Mouse (Mus musculus) liver, adult (tissue): ENCODE results near the gene Pts.

Experiments used
- GATA4 ChIP-seq: IDR thresholded peaks from 2 replicates; pipeline ENCODE4 v1.6.1; 2014; ENCODE audit warnings: mild to moderate bottlenecking, low read length; ENCODE audit not compliant: insufficient replicate concordance

The Pts gene

GRCm38 (mm10) chr9:50528293-50528892 lies at the start of gene Pts:
Pts (minus strand) TSS chr9:50528724.
- no peak for TF ChIP-seq GATA4

- TF ChIP-seq GATA4: no peak
Observed at GRCm38 (mm10) chr9:50569599-50570525, 41.3 kb upstream of the Pts start.

DNA sequence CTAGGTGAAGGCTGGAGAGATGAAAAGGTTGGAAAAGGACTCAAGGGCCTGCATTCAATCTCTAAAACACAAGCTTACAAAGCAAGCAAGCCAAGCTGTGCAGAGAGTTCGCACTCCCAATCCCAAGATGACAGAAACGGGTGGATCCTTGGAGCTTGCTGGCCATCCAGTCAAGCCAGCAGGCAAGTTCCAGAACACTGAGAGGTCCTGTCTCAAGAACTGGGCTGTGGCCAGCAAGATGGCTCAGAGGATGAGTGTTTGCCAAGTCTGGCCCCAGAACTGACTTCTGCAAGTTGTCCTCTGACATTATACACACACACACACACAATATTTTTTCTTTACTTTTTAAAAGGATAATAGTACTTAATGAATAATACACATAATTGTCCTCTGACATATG lies 39.4 kb upstream of the Pts start:
- TF ChIP-seq GATA4: no peak

DNA sequence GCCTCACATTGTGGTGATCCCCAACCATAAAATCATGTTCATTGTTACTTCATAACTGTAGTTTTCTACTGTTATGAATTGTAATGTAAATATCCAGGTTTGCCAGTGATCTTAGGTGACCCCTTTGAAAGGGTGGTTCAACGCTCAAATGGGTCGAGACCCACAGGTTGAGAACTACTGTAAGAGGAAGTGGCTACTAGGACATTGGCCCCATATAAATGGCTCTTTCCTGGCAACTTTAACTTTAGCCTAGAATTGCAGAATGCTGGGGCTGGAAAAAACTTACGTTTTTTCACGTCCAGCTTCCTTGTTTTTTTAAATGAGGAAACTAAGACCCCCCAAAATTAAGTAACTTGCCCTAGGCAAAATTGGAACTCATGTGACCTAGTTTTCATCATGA lies 38.8 kb upstream of the Pts start:
- no peak for TF ChIP-seq GATA4

- TF ChIP-seq GATA4: no peak
Observed at GRCm38 (mm10) chr9:50565940-50566339, 37.4 kb upstream of the Pts start.

- no peak for TF ChIP-seq GATA4
Observed at GRCm38 (mm10) chr9:50565173-50565572, 36.6 kb upstream of the Pts start.

DNA sequence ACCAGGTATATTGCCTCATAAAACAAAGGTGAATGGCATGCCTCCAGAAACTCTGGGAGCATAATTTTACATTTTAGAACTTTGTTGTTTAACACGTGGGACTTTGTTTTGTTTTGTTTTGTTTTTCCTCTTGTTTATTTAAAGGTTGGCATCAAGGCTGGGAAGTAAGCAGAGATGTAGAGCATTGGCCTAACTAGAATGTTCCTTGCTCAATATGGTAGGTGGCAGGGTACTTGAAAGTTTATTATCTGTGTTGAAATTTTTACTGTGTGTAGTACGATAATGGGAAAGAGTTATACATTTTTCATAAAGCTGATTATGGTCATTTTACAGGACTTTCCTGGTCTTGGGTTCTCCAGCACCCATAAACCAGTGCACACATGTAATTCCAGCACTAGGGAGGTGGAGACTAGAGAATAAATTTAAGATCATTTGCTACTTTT lies 33.4 kb upstream of the Pts start:
- no peak for TF ChIP-seq GATA4

DNA sequence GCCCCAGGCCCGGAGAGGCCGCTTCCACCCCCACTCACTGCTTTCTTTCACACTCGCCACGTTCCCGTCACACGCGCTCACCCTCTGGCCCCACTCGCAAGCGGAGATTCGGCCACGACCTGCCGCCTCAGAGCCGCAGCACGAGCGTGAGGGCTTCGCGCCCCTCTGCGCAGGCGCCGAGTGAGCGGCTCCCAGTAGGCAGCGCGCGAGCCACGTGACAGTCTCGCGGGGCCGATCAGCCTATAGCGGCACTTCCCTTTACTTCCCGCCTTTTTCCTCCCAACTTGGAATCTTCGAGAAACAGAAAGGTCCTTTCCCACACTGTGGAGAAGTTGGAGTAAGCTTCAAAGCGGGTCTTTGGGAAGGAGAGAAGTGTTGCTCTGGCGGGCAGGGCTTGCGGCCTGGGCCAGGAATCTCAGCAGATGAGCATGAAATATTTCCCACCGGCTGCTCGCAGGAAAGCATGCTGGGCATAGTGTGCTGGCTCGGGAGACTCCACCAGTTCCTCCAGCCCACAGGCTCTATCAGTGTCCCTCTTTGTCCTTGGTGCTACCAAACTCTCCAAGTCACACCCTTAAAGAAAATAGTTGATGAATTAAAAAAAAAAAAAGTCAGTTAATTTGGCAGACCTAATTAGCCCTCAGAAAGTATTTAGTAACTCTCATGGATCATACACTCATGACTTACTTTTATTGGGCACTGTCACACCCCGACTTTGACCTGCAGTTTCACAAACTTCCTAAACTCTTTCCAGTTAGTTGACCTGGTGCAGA lies 32.8 kb upstream of the Pts start, which contains the start of gene Tex12:
Gene Tex12, minus strand, starts transcription at position 181 of the 773 bp plus-strand sequence.
- no peak for TF ChIP-seq GATA4

DNA sequence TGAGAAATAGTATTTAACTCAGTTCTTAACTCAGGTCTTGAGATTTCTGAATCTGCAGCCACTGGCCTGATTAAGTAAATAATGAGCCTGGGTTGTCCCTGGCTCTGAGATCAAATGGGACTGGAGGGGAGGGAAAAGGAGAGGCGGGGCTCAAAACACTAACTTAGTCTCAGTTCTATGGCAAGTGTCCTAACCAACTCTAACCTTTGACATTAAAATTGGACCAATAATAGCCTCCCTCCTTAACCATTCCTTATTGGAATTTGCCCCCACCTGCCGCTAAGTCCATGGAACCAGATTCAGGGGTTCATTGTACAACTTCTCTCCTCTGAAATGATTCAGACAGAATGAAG lies 26.5 kb upstream of the Pts start, which contains the start of gene Bco2:
Gene Bco2, minus strand, starts transcription at position 88 of the 353 bp plus-strand sequence.
- no peak for TF ChIP-seq GATA4

DNA sequence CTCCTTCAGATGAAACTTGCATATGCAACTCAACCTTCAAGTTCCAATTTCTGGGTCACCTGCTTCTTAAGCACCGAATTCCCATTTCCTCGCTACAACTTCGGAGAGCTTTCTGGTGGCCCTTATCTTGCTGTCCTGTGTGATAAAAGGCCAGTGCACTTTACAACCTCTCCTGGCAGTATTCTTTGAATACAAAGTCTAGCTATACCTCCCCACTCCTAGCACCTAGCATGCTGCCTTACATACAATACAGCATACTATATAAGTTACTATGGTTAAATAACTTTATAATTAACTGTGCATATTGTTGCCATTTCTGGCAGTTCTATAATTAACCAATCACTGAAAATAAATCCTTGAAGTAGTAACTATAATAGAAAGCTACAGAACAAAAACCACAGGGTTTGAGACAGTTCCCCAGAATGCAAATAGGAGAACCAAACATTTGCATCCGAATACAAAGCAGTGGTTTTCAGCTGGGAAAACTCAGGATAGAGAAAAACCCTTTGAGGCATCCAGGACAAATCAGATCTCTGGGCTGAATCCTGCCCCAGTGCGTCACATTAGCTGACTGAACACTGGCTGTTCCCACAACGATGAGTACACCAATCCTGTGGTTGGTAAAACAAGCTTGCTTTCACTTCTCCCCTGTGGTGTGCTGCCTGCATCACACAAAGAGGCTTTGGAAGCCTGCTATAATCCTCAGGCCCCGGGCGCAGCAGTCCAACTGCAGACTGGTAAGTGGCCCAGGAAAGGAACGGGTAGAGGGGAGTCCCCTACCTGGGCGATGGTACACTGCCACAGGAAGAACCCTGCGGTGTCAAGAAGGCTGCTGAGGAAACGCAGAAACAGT lies 25.9 kb upstream of the Pts start, which contains the start of gene Il18:
Gene Il18, plus strand, starts transcription at position 587 of the 853 bp plus-strand sequence.
- TF ChIP-seq GATA4: no peak

- no peak for TF ChIP-seq GATA4
Observed at GRCm38 (mm10) chr9:50553547-50553946, 25.0 kb upstream of the Pts start.

DNA sequence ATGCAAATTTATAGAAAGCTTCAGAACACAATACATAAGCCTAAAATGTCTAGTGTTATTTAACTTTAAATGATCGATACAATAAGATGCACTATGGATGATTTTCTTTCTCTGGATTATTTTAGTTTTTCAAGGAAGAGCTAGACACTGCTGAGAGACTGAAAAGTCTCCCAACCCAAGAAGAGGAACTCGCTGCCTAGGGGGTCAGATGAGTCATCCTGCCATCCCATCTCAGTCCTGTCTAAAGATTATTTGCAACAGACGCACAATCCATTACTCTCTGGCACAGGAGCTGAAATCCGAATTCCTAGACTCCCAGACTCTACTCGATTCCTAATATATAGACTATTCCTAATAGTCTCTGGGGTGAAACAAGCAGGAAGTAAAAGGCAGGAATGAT lies 23.7 kb upstream of the Pts start:
- no peak for TF ChIP-seq GATA4

DNA sequence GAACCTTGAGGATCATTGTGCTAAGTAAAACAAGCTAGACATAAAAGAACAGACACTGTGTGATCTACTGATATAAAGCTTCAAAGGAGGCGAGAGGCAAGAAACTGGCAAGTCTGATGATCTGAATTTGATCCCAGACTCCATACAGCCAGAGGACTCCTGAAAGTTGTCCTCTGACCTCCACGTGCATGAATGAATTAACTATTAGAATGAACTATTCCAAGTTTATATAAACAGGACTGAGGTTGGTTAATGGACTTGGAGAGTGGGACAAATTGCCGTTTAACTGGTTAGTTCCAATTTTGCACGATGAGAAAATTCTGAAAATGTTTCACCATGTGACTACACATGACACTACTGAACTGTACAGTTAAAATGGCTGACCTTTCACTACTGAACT lies 20.4 kb upstream of the Pts start:
- no peak for TF ChIP-seq GATA4

GRCm38 (mm10) chr9:50547859-50548478 lies 19.4 kb upstream of the Pts start:
- no peak for TF ChIP-seq GATA4
